10 mouse cellular contexts compared by ENCODE assay signal in genomic region chr15:91736791-91737533, GRCm38 (mm10).
DNase-seq lines count a peak whose midpoint lies in the region; ATAC-seq and TF ChIP-seq lines count a peak whose summit lies in the region.
"Had no signal": no experiment of that assay in that cellular context is flagged by ENCODE, and none has a peak within 500 bp of the region (broad histone marks: within the 10 kb centered on the region; RNA-seq: fewer than 3 reads in every experiment).

No protein-coding gene starts in this region.

- no peaks in the 10 kb centered on the region for H3K27me3 ChIP-seq in forebrain, embryonic 10.5 days (ENCODE audit: poor library complexity, severe bottlenecking)
- no peaks in the 10 kb centered on the region for H3K27me3 ChIP-seq in forebrain, embryonic 16.5 days (replicated peaks; ENCODE audit: control insufficient read depth, insufficient read depth, low read length)
- no peaks in the 10 kb centered on the region for H3K27me3 ChIP-seq in midbrain, embryonic 10.5 days (ENCODE audit: low read depth, poor library complexity, severe bottlenecking)
- H3K27me3 ChIP-seq in midbrain, embryonic 13.5 days = no peaks in the 10 kb centered on the region
- H3K27me3 ChIP-seq: heart, embryonic 15.5 days; neural tube, embryonic 12.5 days had no signal

- no peak overlapping the region for H3K9ac ChIP-seq in forebrain, embryonic 16.5 days (replicated peaks; ENCODE audit: low read depth, low read length)
- no peak overlapping the region for H3K9ac ChIP-seq in midbrain, embryonic 13.5 days (replicated peaks)
- H3K9ac ChIP-seq: heart, embryonic 15.5 days; neural tube, embryonic 12.5 days had no signal

- no peaks in the 10 kb centered on the region for H3K9me3 ChIP-seq in forebrain, embryonic 10.5 days
- H3K9me3 ChIP-seq in forebrain, embryonic 16.5 days (ENCODE audit: control insufficient read depth, low read length) = no peaks in the 10 kb centered on the region
- no peaks in the 10 kb centered on the region for H3K9me3 ChIP-seq in midbrain, embryonic 10.5 days (replicated peaks)
- no peaks in the 10 kb centered on the region for H3K9me3 ChIP-seq in midbrain, embryonic 13.5 days
- H3K9me3 ChIP-seq: heart, embryonic 15.5 days; neural tube, embryonic 12.5 days had no signal

- intact Hi-C loops in heart, postnatal 10 days (cut with DNase I) = no loop called here

- no peak overlapping the region for H3K4me3 ChIP-seq in forebrain, embryonic 10.5 days
- no peak overlapping the region for H3K4me3 ChIP-seq in forebrain, embryonic 16.5 days (replicated peaks; ENCODE audit: low read length)
- H3K4me3 ChIP-seq in midbrain, embryonic 10.5 days = no peak overlapping the region
- no peak overlapping the region for H3K4me3 ChIP-seq in midbrain, embryonic 13.5 days (replicated peaks)
- H3K4me3 ChIP-seq: heart, embryonic 15.5 days; neural tube, embryonic 12.5 days had no signal

- H3K4me2 ChIP-seq in forebrain, embryonic 16.5 days (ENCODE audit: low read length) = no peak overlapping the region
- no peak overlapping the region for H3K4me2 ChIP-seq in midbrain, embryonic 13.5 days (replicated peaks)
- H3K4me2 ChIP-seq: heart, embryonic 15.5 days; neural tube, embryonic 12.5 days had no signal

- no peak for TF ChIP-seq POLR2A in brain, embryonic 14.5 days (IDR thresholded peaks at IDR 0.05; ENCODE audit: borderline replicate concordance, extremely low read depth, insufficient read depth, insufficient read length, poor library complexity, severe bottlenecking)

- no peak overlapping the region for H3K27ac ChIP-seq in forebrain, embryonic 10.5 days
- no peak overlapping the region for H3K27ac ChIP-seq in forebrain, embryonic 16.5 days (ENCODE audit: low read length)
- H3K27ac ChIP-seq in midbrain, embryonic 10.5 days (replicated peaks) = no peak overlapping the region
- H3K27ac ChIP-seq in midbrain, embryonic 13.5 days = no peak overlapping the region
- H3K27ac ChIP-seq: heart, embryonic 15.5 days; neural tube, embryonic 12.5 days had no signal

- WGBS in forebrain, embryonic 10.5 days = 48% methylated on average over 15 of the region's 15 CpGs
- 48% methylated on average over 15 of the region's 15 CpGs for WGBS in forebrain, embryonic 16.5 days
- 43% methylated on average over 15 of the region's 15 CpGs for WGBS in midbrain, embryonic 10.5 days
- WGBS in midbrain, embryonic 13.5 days = 46% methylated on average over 15 of the region's 15 CpGs

- ATAC-seq in forebrain, embryonic 16.5 days = no peak
- ATAC-seq in midbrain, embryonic 13.5 days = no peak

- H3K36me3 ChIP-seq in forebrain, embryonic 10.5 days (replicated peaks) = no peaks in the 10 kb centered on the region
- H3K36me3 ChIP-seq in forebrain, embryonic 16.5 days (ENCODE audit: control insufficient read depth, insufficient read depth) = no peaks in the 10 kb centered on the region
- no peaks in the 10 kb centered on the region for H3K36me3 ChIP-seq in midbrain, embryonic 10.5 days
- H3K36me3 ChIP-seq in midbrain, embryonic 13.5 days = no peaks in the 10 kb centered on the region
- H3K36me3 ChIP-seq: neural tube, embryonic 12.5 days had no signal

- no peaks in the 10 kb centered on the region for H3K4me1 ChIP-seq in forebrain, embryonic 10.5 days
- no peaks in the 10 kb centered on the region for H3K4me1 ChIP-seq in forebrain, embryonic 16.5 days (replicated peaks; ENCODE audit: control insufficient read depth, insufficient read depth, low read length)
- no peaks in the 10 kb centered on the region for H3K4me1 ChIP-seq in midbrain, embryonic 10.5 days
- H3K4me1 ChIP-seq in midbrain, embryonic 13.5 days (replicated peaks) = no peaks in the 10 kb centered on the region
- H3K4me1 ChIP-seq: neural tube, embryonic 12.5 days had no signal

- peak; percentile 76 for TF ChIP-seq CTCF in brain, embryonic 14.5 days (IDR thresholded peaks at IDR 0.05; ENCODE audit: borderline replicate concordance, extremely low read depth, insufficient read depth, insufficient read length)

- DNase-seq in forebrain, embryonic 10.5 days (ENCODE audit: extremely low spot score, low spot score) = peak; percentile 65
- peak; percentile 63 for DNase-seq in midbrain, embryonic 10.5 days (ENCODE audit: low spot score)
- peak; percentile 47 for DNase-seq in brain, embryonic 14.5 days (ENCODE audit: low read depth)
- DNase-seq in heart, postnatal 10 days = peak; percentile 43 to 72
- peak; percentile 46 for DNase-seq in lung, postnatal 25 days (ENCODE audit: low spot score)
- DNase-seq in thymus, postnatal 25 days = peak; percentile 36
